Mouse (Mus musculus) C2C12 (cell line): ENCODE data around the gene Myh9.

ENCODE experiments used
- CEBPB ChIP-seq: IDR thresholded peaks from one replicate; pipeline ENCODE4 v1.6.1; 2011; ENCODE audit warnings: low read depth, mild to moderate bottlenecking, control low read depth, moderate library complexity
- CTCF ChIP-seq: IDR thresholded peaks from one replicate; pipeline ENCODE4 v1.5.1; 2011; ENCODE audit not compliant: control insufficient read depth, insufficient read depth, insufficient read length
- FOSL1 ChIP-seq: IDR thresholded peaks from one replicate; pipeline ENCODE4 v1.8.0; 2011; ENCODE audit warnings: mild to moderate bottlenecking, low read length; ENCODE audit not compliant: poor library complexity, insufficient read depth, severe bottlenecking
- MAX ChIP-seq: IDR thresholded peaks from one replicate; pipeline ENCODE4 v1.6.1; 2011; ENCODE audit warnings: mild to moderate bottlenecking, control low read depth
- MYOD1 ChIP-seq: IDR thresholded peaks from one replicate; pipeline ENCODE4 v1.6.1; 2011; ENCODE audit warnings: low read depth; ENCODE audit not compliant: control insufficient read depth, insufficient read length
- MYOG ChIP-seq: IDR thresholded peaks from one replicate; pipeline ENCODE4 v1.6.1; 2011; ENCODE audit not compliant: control insufficient read depth, insufficient read length; ENCODE audit errors: extremely low read depth
- USF1 ChIP-seq: IDR thresholded peaks from one replicate; pipeline ENCODE4 v1.6.1; 2011; ENCODE audit warnings: low read depth, mild to moderate bottlenecking, control low read depth, moderate library complexity

DNA sequence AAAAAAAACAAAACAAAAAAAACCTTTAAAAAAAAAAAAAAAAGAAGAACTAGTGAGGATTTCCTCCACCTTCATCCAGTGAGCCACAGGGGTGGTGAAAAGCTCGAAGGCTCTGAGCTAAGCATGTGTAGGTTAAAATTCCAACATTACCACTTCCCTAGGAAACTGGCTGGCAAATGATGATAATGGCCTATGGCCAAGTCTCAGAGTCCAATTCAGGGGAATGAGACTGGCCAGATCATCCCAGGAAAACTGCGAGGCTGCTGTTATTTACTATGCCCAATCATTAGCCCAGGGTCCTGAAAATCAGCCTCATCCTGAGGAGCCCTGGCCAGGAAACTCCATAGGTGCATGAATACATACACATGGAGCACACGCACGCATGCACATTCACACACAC is 44.0 kb upstream of the Myh9 start:
- no peak for TF ChIP-seq CTCF
- no peak for TF ChIP-seq CEBPB
- no peak for TF ChIP-seq MAX
- no peak for TF ChIP-seq USF1
- no peak for TF ChIP-seq MYOD1
- TF ChIP-seq MYOG = no peak
- TF ChIP-seq FOSL1 = no peak
